39 mouse cellular contexts compared by ENCODE assay signal in genomic region chr4:62158401-62158800, GRCm38 (mm10). TPM values are rescaled to one million over a fixed set of nuclear protein-coding genes. Genes with fewer than 3 reads are reported as not detected.
"Had no signal": no experiment of that assay in that cellular context is flagged by ENCODE, and none has a peak within 500 bp of the region (broad histone marks: within the 10 kb centered on the region; RNA-seq: fewer than 3 reads in every experiment).

No protein-coding gene starts in this region.

- H3K27me3 ChIP-seq: embryonic facial prominence, embryonic 12.5 days; embryonic facial prominence, embryonic 13.5 days; embryonic facial prominence, embryonic 15.5 days; forebrain, embryonic 12.5 days; forebrain, embryonic 13.5 days; forebrain, embryonic 15.5 days had no signal

- H3K4me3 ChIP-seq: embryonic facial prominence, embryonic 10.5 days; embryonic facial prominence, embryonic 12.5 days; embryonic facial prominence, embryonic 13.5 days; embryonic facial prominence, embryonic 15.5 days; erythroblast, embryonic 14.5 days; forebrain, embryonic 10.5 days; forebrain, embryonic 12.5 days; forebrain, embryonic 13.5 days; forebrain, embryonic 15.5 days; gastrocnemius, adult 2 months; heart, adult 2 months had no signal

- H3K36me3 ChIP-seq: embryonic facial prominence, embryonic 10.5 days; embryonic facial prominence, embryonic 12.5 days; embryonic facial prominence, embryonic 13.5 days; embryonic facial prominence, embryonic 15.5 days; forebrain, embryonic 10.5 days; forebrain, embryonic 12.5 days; forebrain, embryonic 15.5 days had no signal

- H3K9ac ChIP-seq: embryonic facial prominence, embryonic 12.5 days; embryonic facial prominence, embryonic 13.5 days; embryonic facial prominence, embryonic 15.5 days; forebrain, embryonic 12.5 days; forebrain, embryonic 13.5 days; forebrain, embryonic 15.5 days; forebrain, postnatal 0 days had no signal

- ATAC-seq: forebrain, embryonic 13.5 days; forebrain, embryonic 14.5 days; forebrain, embryonic 15.5 days; forebrain, embryonic 16.5 days; forebrain, postnatal 0 days had no signal

- H3K4me1 ChIP-seq: embryonic facial prominence, embryonic 10.5 days; embryonic facial prominence, embryonic 12.5 days; embryonic facial prominence, embryonic 13.5 days; embryonic facial prominence, embryonic 15.5 days; forebrain, embryonic 10.5 days; forebrain, embryonic 12.5 days; forebrain, embryonic 13.5 days; forebrain, embryonic 15.5 days had no signal

- H3K9me3 ChIP-seq: embryonic facial prominence, embryonic 10.5 days; embryonic facial prominence, embryonic 12.5 days; embryonic facial prominence, embryonic 15.5 days; forebrain, embryonic 10.5 days; forebrain, embryonic 12.5 days; forebrain, embryonic 13.5 days; forebrain, embryonic 15.5 days had no signal

- DNase-seq: cerebellum, adult 8-10 months; cerebellum, adult 9-10 months; cerebellum, adult 9-11 months; cerebellum, postnatal 10 days; cerebellum, postnatal 14 days; cerebellum, postnatal 25 days; cerebellum, postnatal 36 days; embryo, embryonic 11 days; forebrain, postnatal 0 days; gastrocnemius, adult 2 months; gastrocnemius, postnatal 10 days; gastrocnemius, postnatal 14 days; gastrocnemius, postnatal 25 days; gastrocnemius, postnatal 36 days; heart, adult 18-20 months; heart, adult 2 months had no signal

- H3K27ac ChIP-seq: embryonic facial prominence, embryonic 10.5 days; embryonic facial prominence, embryonic 12.5 days; embryonic facial prominence, embryonic 13.5 days; embryonic facial prominence, embryonic 15.5 days; forebrain, embryonic 10.5 days; forebrain, embryonic 12.5 days; forebrain, embryonic 13.5 days; forebrain, embryonic 15.5 days; gastrocnemius, adult 2 months; heart, adult 2 months had no signal

- H3K4me2 ChIP-seq: embryonic facial prominence, embryonic 12.5 days; embryonic facial prominence, embryonic 13.5 days; embryonic facial prominence, embryonic 15.5 days; forebrain, embryonic 12.5 days; forebrain, embryonic 13.5 days; forebrain, embryonic 15.5 days had no signal

RNA-seq across cellular contexts. Expression of gene Mup21, which starts 7.7 kb away (rescaled TPM):
- total RNA-seq: common myeloid progenitor, adult 5-6 weeks; forebrain, postnatal 0 days; gastrocnemius, adult 18-20 months; gastrocnemius, adult 2 months; gastrocnemius, adult 8-10 months; gastrocnemius, postnatal 10 days; gastrocnemius, postnatal 14 days; gastrocnemius, postnatal 25 days; gastrocnemius, postnatal 36 days; gastrocnemius, postnatal 4 days; granulocyte monocyte progenitor cell, adult 5-6 weeks; heart, adult 18-20 months; heart, adult 2 months; heart, adult 8-10 months had no signal
- polyA plus RNA-seq: cortical plate, adult 2 months; embryonic facial prominence, embryonic 10.5 days; embryonic facial prominence, embryonic 11.5 days; embryonic facial prominence, embryonic 12.5 days; embryonic facial prominence, embryonic 13.5 days; embryonic facial prominence, embryonic 14.5 days; embryonic facial prominence, embryonic 15.5 days; erythroblast, embryonic 14.5 days; forebrain, embryonic 10.5 days; forebrain, embryonic 11.5 days; forebrain, embryonic 12.5 days; forebrain, embryonic 13.5 days; forebrain, embryonic 14.5 days; forebrain, embryonic 15.5 days; forebrain, embryonic 16.5 days; forebrain, postnatal 0 days; frontal cortex, adult 2 months; gonadal fat pad, adult 2 months; heart, adult 2 months had no signal
